Mouse (Mus musculus) myocyte (in vitro differentiated cells): ENCODE measurements at regions not wholly inside any gene's neighbourhood (a gene's known extent, or its start where the extent isn't known, plus 50 kb on each side); places are given as distances from the start of the nearest gene placed in this dataset.

ENCODE experiments used
- CEBPB ChIP-seq: IDR thresholded peaks from 2 replicates; pipeline ENCODE4 v1.6.1; 2011; ENCODE audit warnings: mild to moderate bottlenecking, moderate library complexity; ENCODE audit not compliant: poor library complexity, insufficient read depth, severe bottlenecking
- E2F4 ChIP-seq: IDR thresholded peaks from one replicate; pipeline ENCODE4 v1.6.1; 2011; ENCODE audit warnings: mild to moderate bottlenecking, control low read depth, moderate library complexity; ENCODE audit not compliant: insufficient read depth
- MAX ChIP-seq: IDR thresholded peaks from one replicate; pipeline ENCODE4 v1.6.1; 2011; ENCODE audit warnings: low read depth, mild to moderate bottlenecking, control low read depth
- MYOD1 ChIP-seq, 3 experiments: IDR thresholded peaks; one replicate each; pipeline ENCODE4 v1.6.1; 2011; ENCODE audit warnings: control low read depth in 2 of 3, low read depth in 2 of 3, mild to moderate bottlenecking in 2 of 3, moderate library complexity in 1 of 3; ENCODE audit not compliant: insufficient read length in 2 of 3, control insufficient read depth in 1 of 3
- MYOG ChIP-seq, 3 experiments: IDR thresholded peaks; one replicate each; pipeline ENCODE4 v1.6.1; 2011; ENCODE audit warnings: control low read depth in 2 of 3, low read depth in 2 of 3, mild to moderate bottlenecking in 2 of 3; ENCODE audit not compliant: insufficient read length in 2 of 3, control insufficient read depth in 1 of 3, insufficient read depth in 1 of 3
- POLR2A ChIP-seq: IDR thresholded peaks from one replicate; pipeline ENCODE4 v1.6.1; 2011; ENCODE audit warnings: low read depth, mild to moderate bottlenecking, control low read depth, moderate library complexity; ENCODE audit not compliant: insufficient read length
- POLR2AphosphoS2 ChIP-seq: IDR thresholded peaks from one replicate; pipeline ENCODE4 v1.6.1; 2011; ENCODE audit warnings: low read depth, control low read depth; ENCODE audit not compliant: insufficient read length
- SRF ChIP-seq: IDR thresholded peaks from one replicate; pipeline ENCODE4 v1.6.1; 2011; ENCODE audit warnings: low read depth; ENCODE audit not compliant: control insufficient read depth, insufficient read length
- TCF12 ChIP-seq: IDR thresholded peaks from one replicate; pipeline ENCODE4 v1.6.1; 2011; ENCODE audit warnings: mild to moderate bottlenecking, control low read depth; ENCODE audit not compliant: poor library complexity, insufficient read depth, severe bottlenecking
- TCF3 ChIP-seq: IDR thresholded peaks from one replicate; pipeline ENCODE4 v1.6.1; 2011; ENCODE audit warnings: low read depth, control low read depth; ENCODE audit not compliant: insufficient read length
- USF1 ChIP-seq: IDR thresholded peaks from one replicate; pipeline ENCODE4 v1.6.1; 2011; ENCODE audit warnings: low read depth, mild to moderate bottlenecking, control low read depth, moderate library complexity

DNA sequence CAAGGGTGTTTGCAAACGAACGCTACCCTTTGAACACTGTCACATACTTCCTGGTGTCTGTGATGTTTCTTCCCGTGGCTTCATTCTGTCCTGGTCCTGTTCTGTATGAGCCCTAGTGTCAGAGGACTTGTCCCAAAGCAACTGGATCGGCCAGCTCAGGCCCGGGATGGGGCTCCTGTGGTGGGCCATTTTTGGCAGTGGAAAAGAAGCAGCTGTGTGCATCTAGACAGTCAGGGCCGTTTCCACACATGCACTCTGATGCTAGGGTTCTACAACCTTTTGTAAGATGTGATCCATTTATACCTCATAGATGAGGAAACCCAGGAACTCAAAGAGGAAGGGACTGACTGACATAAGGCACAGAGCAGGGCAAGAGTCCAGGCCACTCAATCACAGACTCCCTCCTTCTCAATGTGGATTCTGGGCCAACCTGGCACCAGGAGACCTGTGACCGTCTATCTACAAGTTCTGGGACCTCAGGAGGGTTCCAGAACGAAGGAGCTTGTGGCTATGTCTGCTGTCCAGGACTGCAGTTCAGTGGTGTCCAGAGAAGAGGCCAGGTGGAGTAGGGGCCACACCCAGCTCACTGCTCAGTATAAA lies 155.2 kb downstream of the Trim29 start:
- TF ChIP-seq USF1 (no peak), POLR2AphosphoS2 (no peak), MAX (no peak), POLR2A (no peak), CEBPB (no peak), E2F4 (no peak), SRF (no peak), MYOG (IDR thresholded peaks at IDR 0.05; ENCODE audit: control insufficient read depth in 1 of 3, insufficient read depth in 1 of 3, insufficient read length in 2 of 3, low read depth in 2 of 3) (no peak), TCF12 (no peak), MYOD1 (IDR thresholded peaks at IDR 0.05; ENCODE audit: control insufficient read depth in 1 of 3, insufficient read length in 2 of 3, low read depth in 2 of 3) (no peak), TCF3 (no peak)
